ENCODE assay signal across 9 mouse cellular contexts in the genomic region with DNA sequence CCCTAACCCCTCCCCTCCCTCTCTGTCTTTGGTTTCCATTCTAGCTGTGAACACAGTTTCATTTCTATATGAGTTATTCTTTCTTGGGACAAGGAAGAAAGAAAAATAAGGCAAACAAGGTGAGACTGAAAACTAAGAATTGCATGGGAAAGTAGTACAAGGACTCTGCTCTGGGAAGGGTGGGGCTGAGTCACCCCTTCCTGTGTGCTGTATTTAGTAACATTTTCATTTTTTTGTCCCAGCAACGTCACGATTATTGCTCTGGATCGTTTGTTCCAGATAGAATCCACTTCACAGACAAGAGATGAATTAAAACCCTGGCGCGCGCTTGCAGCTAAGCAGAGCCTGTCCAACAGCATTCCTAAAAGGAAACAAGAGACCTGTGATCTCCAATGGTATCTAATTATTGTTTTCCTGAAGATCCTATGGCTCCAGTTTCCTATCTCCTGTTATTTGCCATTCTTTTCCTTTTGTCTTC. TPM values are rescaled to one million over a fixed set of nuclear protein-coding genes. Genes with fewer than 3 reads are reported as not detected.
DNase-seq lines count a peak whose midpoint lies in the region; ATAC-seq and TF ChIP-seq lines count a peak whose summit lies in the region.
"Had no signal": no experiment of that assay in that cellular context is flagged by ENCODE, and none has a peak within 500 bp of the region (broad histone marks: within the 10 kb centered on the region; RNA-seq: fewer than 3 reads in every experiment).

A gene (plus strand): TSS at position 51 of the 478 bp plus-strand sequence.

- H3K27me3 ChIP-seq in CH12.LX (replicated peaks) (no peaks in the 10 kb centered on the region), myocyte (ENCODE audit: control insufficient read depth, insufficient read depth, insufficient read length) (no peaks in the 10 kb centered on the region)
- H3K27me3 ChIP-seq in forebrain, postnatal 0 days (ENCODE audit: insufficient read depth, low read length): no peaks in the 10 kb centered on the region
- no peaks in the 10 kb centered on the region for H3K27me3 ChIP-seq in hindbrain, embryonic 10.5 days (ENCODE audit: insufficient read depth, poor library complexity, severe bottlenecking)
- no peaks in the 10 kb centered on the region for H3K27me3 ChIP-seq in limb, embryonic 12.5 days

- H3K36me3 ChIP-seq in CH12.LX (replicated peaks in 1 of 2; ENCODE audit: control insufficient read depth in 1 of 2, insufficient read depth in 1 of 2, low read length in 1 of 2) (no peaks in the 10 kb centered on the region), myocyte (ENCODE audit: control insufficient read depth, insufficient read depth) (no peaks in the 10 kb centered on the region)
- no peaks in the 10 kb centered on the region for H3K36me3 ChIP-seq in forebrain, postnatal 0 days (ENCODE audit: insufficient read depth)
- no peaks in the 10 kb centered on the region for H3K36me3 ChIP-seq in hindbrain, embryonic 10.5 days
- no peaks in the 10 kb centered on the region for H3K36me3 ChIP-seq in limb, embryonic 12.5 days

- ATAC-seq in forebrain, postnatal 0 days: no peak
- no peak for ATAC-seq in limb, embryonic 12.5 days (ENCODE audit: insufficient number of reproducible peaks, insufficient read depth, low FRiP score, low TSS enrichment, low read depth)

- dilution Hi-C loops in CH12.LX (cut with MboI; ENCODE audit: extremely low pct_ligation_motif_present, extremely low pct_unique_long_range_greater_than_20kb, low sequenced_read_pairs): no loop called here

- WGBS in forebrain, postnatal 0 days: 74% methylated on average over 6 of the region's 6 CpGs
- WGBS in hindbrain, embryonic 10.5 days: 79% methylated on average over 6 of the region's 6 CpGs
- 87% methylated on average over 6 of the region's 6 CpGs for WGBS in limb, embryonic 12.5 days

- in situ Hi-C loops in CH12.LX (cut with MboI; ENCODE audit: low pct_ligation_motif_present, low pct_unique_long_range_greater_than_20kb, low sequenced_read_pairs): no loop called here

- H3K4me2 ChIP-seq in CH12.LX (ENCODE audit: insufficient read depth, low read depth, poor library complexity, severe bottlenecking): no peak within 1 kb of the TSS
- H3K4me2 ChIP-seq in forebrain, postnatal 0 days (ENCODE audit: low read depth): no peak within 1 kb of the TSS
- no peak within 1 kb of the TSS for H3K4me2 ChIP-seq in limb, embryonic 12.5 days
- H3K4me2 ChIP-seq in myocyte (ENCODE audit: low read depth): peak within 1 kb of the TSS; percentile 50

- no peak for TF ChIP-seq POLR2A in CH12.LX (IDR thresholded peaks at IDR 0.05; ENCODE audit: low read depth, low read length)
- TF ChIP-seq POLR2A in myocyte (IDR thresholded peaks at IDR 0.05; ENCODE audit: insufficient read length, low read depth): no peak

- H3ac ChIP-seq in myocyte (ENCODE audit: control insufficient read depth, insufficient read length): no peak within 1 kb of the TSS

- H3K4me3 ChIP-seq in CH12.LX (replicated peaks in 1 of 3; ENCODE audit: low read depth in 2 of 3, low read length in 2 of 3, poor library complexity in 1 of 3) (no peak within 1 kb of the TSS), myocyte (no peak within 1 kb of the TSS)
- H3K4me3 ChIP-seq in forebrain, postnatal 0 days (ENCODE audit: low read depth, low read length): no peak within 1 kb of the TSS
- H3K4me3 ChIP-seq in hindbrain, embryonic 10.5 days: no peak within 1 kb of the TSS
- no peak within 1 kb of the TSS for H3K4me3 ChIP-seq in limb, embryonic 12.5 days (replicated peaks)
- H3K4me3 ChIP-seq: erythroblast, embryonic 14.5 days had no signal

- H3K9ac ChIP-seq in CH12.LX (ENCODE audit: insufficient read depth, low read depth): no peak within 1 kb of the TSS
- no peak within 1 kb of the TSS for H3K9ac ChIP-seq in forebrain, postnatal 0 days
- H3K9ac ChIP-seq in limb, embryonic 12.5 days (replicated peaks): no peak within 1 kb of the TSS

- no peak for TF ChIP-seq EP300 in CH12.LX (IDR thresholded peaks at IDR 0.05; ENCODE audit: low read length)

- peaks cover 3 to 17% of the 10 kb centered on the region in 2 experiments for H3K4me1 ChIP-seq in CH12.LX (ENCODE audit: control insufficient read depth in 1 of 2, insufficient read depth in 2 of 2)
- H3K4me1 ChIP-seq in forebrain, postnatal 0 days (ENCODE audit: insufficient read depth): no peaks in the 10 kb centered on the region
- 0 out of 2 replicates have a peak, but pooled peaks cover 4% of the 10 kb centered on the region for H3K4me1 ChIP-seq in hindbrain, embryonic 10.5 days (replicated peaks)
- H3K4me1 ChIP-seq in limb, embryonic 12.5 days (replicated peaks): peaks cover 9% of the 10 kb centered on the region

- TF ChIP-seq CTCF in CH12.LX (conservative IDR thresholded peaks at IDR 0.05 in 1 of 2, IDR thresholded peaks at IDR 0.05 in 1 of 2; ENCODE audit: low read depth in 2 of 2, low read length in 2 of 2): no peak
- no peak for TF ChIP-seq CTCF in forebrain, postnatal 0 days (IDR thresholded peaks at IDR 0.05; ENCODE audit: low read depth)

- DNase-seq in CH12.LX (ENCODE audit: extremely low read depth): no peak
- DNase-seq in adrenal gland, adult 2 months: peak; percentile 46
- DNase-seq in forebrain, postnatal 0 days: no peak
- DNase-seq in hindbrain, embryonic 10.5 days (ENCODE audit: low spot score): no peak
- no peak for DNase-seq in B cell, adult 2 months
- no peak for DNase-seq in cerebellum, postnatal 4 days (ENCODE audit: low spot score in 2 of 2)

- H3K79me2 ChIP-seq in CH12.LX (replicated peaks; ENCODE audit: control insufficient read depth, extremely low read depth, insufficient read depth, poor library complexity, severe bottlenecking) (no peaks in the 10 kb centered on the region), myocyte (ENCODE audit: control insufficient read depth, insufficient read depth) (no peaks in the 10 kb centered on the region)

- no peak within 1 kb of the TSS for H3K27ac ChIP-seq in CH12.LX (ENCODE audit: insufficient read depth, low read depth)
- H3K27ac ChIP-seq in forebrain, postnatal 0 days (ENCODE audit: low read depth, low read length): no peak within 1 kb of the TSS
- no peak within 1 kb of the TSS for H3K27ac ChIP-seq in hindbrain, embryonic 10.5 days
- no peak within 1 kb of the TSS for H3K27ac ChIP-seq in limb, embryonic 12.5 days

- no peak for TF ChIP-seq RAD21 in CH12.LX (IDR thresholded peaks at IDR 0.05; ENCODE audit: low read depth, low read length)

- H3K9me3 ChIP-seq in CH12.LX (replicated peaks; ENCODE audit: low read length): no peaks in the 10 kb centered on the region
- H3K9me3 ChIP-seq in forebrain, postnatal 0 days (ENCODE audit: low read length): no peaks in the 10 kb centered on the region
- no peaks in the 10 kb centered on the region for H3K9me3 ChIP-seq in hindbrain, embryonic 10.5 days
- no peaks in the 10 kb centered on the region for H3K9me3 ChIP-seq in limb, embryonic 12.5 days

TF ChIP-seq in CH12.LX, 34 proteins besides CTCF, POLR2A, EP300 and RAD21 (continues in another document):
- TF ChIP-seq PAX5 (IDR thresholded peaks at IDR 0.05; ENCODE audit: low read length) (no peak), RCOR1 (conservative IDR thresholded peaks at IDR 0.05; ENCODE audit: low read depth, low read length) (no peak), USF2 (conservative IDR thresholded peaks at IDR 0.05; ENCODE audit: low read depth, low read length) (no peak), UBTF (IDR thresholded peaks at IDR 0.05; ENCODE audit: low read depth, low read length) (no peak), CHD2 (IDR thresholded peaks at IDR 0.05; ENCODE audit: low read length) (no peak), SIN3A (IDR thresholded peaks at IDR 0.05; ENCODE audit: low read length) (no peak), TBP (conservative IDR thresholded peaks at IDR 0.05; ENCODE audit: low read depth, low read length) (no peak), ETS1 (conservative IDR thresholded peaks at IDR 0.05; ENCODE audit: low read depth, low read length) (no peak), CHD1 (IDR thresholded peaks at IDR 0.05; ENCODE audit: low read depth, low read length) (no peak), HCFC1 (IDR thresholded peaks at IDR 0.05; ENCODE audit: low read depth, low read length) (no peak), MXI1 (IDR thresholded peaks at IDR 0.05; ENCODE audit: low read depth, low read length) (no peak), IRF4 (IDR thresholded peaks at IDR 0.05; ENCODE audit: low read depth, low read length) (no peak), TCF12 (IDR thresholded peaks at IDR 0.05; ENCODE audit: low read depth, low read length) (no peak)

TF ChIP-seq in myocyte, 11 proteins besides CTCF, POLR2A, EP300 and RAD21:
- TF ChIP-seq POLR2AphosphoS2 (IDR thresholded peaks at IDR 0.05; ENCODE audit: insufficient read length, low read depth) (no peak), CEBPB (IDR thresholded peaks at IDR 0.05; ENCODE audit: insufficient read depth, poor library complexity, severe bottlenecking) (no peak), MAX (IDR thresholded peaks at IDR 0.05; ENCODE audit: low read depth) (no peak), E2F4 (IDR thresholded peaks at IDR 0.05; ENCODE audit: insufficient read depth) (no peak), TCF3 (IDR thresholded peaks at IDR 0.05; ENCODE audit: insufficient read length, low read depth) (no peak), TCF12 (IDR thresholded peaks at IDR 0.05; ENCODE audit: insufficient read depth, poor library complexity, severe bottlenecking) (no peak), MYOD1 (IDR thresholded peaks at IDR 0.05; ENCODE audit: control insufficient read depth in 1 of 3, insufficient read length in 2 of 3, low read depth in 2 of 3) (no peak), USF1 (IDR thresholded peaks at IDR 0.05; ENCODE audit: low read depth) (no peak), SRF (IDR thresholded peaks at IDR 0.05; ENCODE audit: control insufficient read depth, insufficient read length, low read depth) (no peak), REST (IDR thresholded peaks at IDR 0.05; ENCODE audit: insufficient read depth, insufficient read length) (no peak), MYOG (IDR thresholded peaks at IDR 0.05; ENCODE audit: control insufficient read depth in 1 of 3, insufficient read depth in 1 of 3, insufficient read length in 2 of 3, low read depth in 2 of 3) (no peak)

RNA-seq across cellular contexts. Expression of the gene that starts here (rescaled TPM):
- total RNA-seq in CH12.LX (2012; rRNA removed): 167 and 184 TPM in 2 replicates
- total RNA-seq in CH12.LX (2014; rRNA removed): 212 and 233 TPM in 2 replicates
- 261 and 316 TPM in 2 replicates for polyA plus RNA-seq in CH12.LX (2012; ENCODE audit: insufficient read length, low read depth)
- 10 to 100 TPM; 40.5 to 58.2 TPM for total RNA-seq in adrenal gland, adult 2 months (2021)
- 3.4 and 3.8 TPM in 2 replicates for polyA plus RNA-seq in adrenal gland, adult 2 months (2012; rRNA removed)
- total RNA-seq in forebrain, postnatal 0 days (2014; rRNA removed): 98.1 and 106 TPM in 2 replicates
- 91.1 and 111 TPM in 2 replicates for polyA plus RNA-seq in forebrain, postnatal 0 days (2015; fragmentation: Nextera tagmentation; extraction: Ambion mirVana)
- polyA plus RNA-seq in hindbrain, embryonic 10.5 days (2016; fragmentation: Nextera tagmentation; extraction: Ambion mirVana): 197 and 203 TPM in 2 replicates
- 202 and 212 TPM in 2 replicates for polyA plus RNA-seq in limb, embryonic 12.5 days (2016; fragmentation: Nextera tagmentation; extraction: Ambion mirVana)
- polyA plus RNA-seq in myocyte (2012; fragmentation: generic; extraction: Trizol): 58.3 TPM

Comparison
In these comparisons a context has a peak if more than half of its experiments do, and no peak if none do; other contexts are left out.
1. RNA of the gene that starts here (polyA plus RNA-seq): 261 to 316 TPM in CH12.LX, 202 to 212 TPM in limb, embryonic 12.5 days, 197 to 203 TPM in hindbrain, embryonic 10.5 days, 91.1 to 111 TPM in forebrain, postnatal 0 days and 58.3 TPM in myocyte (single experiment); 3.4 to 3.8 TPM in adrenal gland, adult 2 months; every median in the first group is over 10 times any median in the second.